Mouse (Mus musculus) right cerebral cortex, postnatal 14 days (tissue): Measurements from ENCODE around the gene Galnt12.

Source experiments
- DNase-seq: peaks from one replicate; pipeline ENCODE4 v3.0.0; 2022

The Galnt12 gene

GRCm38 (mm10) chr4:47161103-47161755 is 69.5 kb downstream of the Galnt12 start:
- DNase-seq, result no peak

DNA sequence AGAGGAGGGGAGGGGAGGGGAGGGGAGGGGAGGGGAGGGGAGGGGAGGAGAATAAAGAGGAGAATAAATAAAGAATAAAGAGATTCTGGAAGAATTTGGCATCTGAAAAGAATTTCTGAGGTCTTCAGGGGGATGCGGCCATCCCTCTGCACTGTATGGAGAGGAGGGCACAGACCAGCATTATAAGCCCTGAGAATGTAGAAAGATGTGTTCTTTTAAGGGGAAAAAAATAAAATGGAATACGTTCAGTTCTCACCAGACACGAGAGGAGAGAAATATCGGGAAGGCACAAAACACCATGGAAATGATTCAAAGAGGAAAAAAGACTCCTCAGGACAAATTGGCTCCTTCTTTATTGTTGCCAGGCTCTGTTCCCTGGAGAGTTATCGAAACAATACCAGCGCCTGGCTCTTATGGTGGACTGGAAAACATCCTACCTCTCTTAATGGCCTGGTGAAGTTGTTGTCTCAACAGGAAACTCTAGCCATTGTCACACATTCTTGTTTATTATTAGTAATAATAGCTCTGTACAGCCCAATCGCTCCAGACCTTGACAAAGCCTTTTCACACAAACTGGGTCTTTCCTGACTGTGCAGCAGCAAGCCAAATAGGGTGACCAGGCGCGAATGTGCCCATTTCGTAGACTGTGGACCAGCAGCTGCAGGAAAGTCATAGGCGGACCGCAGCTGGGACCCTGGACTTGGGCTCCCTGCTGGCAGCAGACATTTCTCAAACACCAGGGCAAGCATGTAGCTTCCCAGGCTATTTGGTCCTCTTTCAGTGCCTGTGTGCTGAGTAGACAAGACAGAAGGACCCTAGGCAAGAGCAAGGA is 70.3 kb downstream of the Galnt12 start:
- DNase-seq, result no peak

GRCm38 (mm10) chr4:47172314-47172713 is 80.6 kb downstream of the Galnt12 start:
- DNase-seq, result no peak
